Mouse (Mus musculus): ENCODE results near the gene B4galt1.

DNA sequence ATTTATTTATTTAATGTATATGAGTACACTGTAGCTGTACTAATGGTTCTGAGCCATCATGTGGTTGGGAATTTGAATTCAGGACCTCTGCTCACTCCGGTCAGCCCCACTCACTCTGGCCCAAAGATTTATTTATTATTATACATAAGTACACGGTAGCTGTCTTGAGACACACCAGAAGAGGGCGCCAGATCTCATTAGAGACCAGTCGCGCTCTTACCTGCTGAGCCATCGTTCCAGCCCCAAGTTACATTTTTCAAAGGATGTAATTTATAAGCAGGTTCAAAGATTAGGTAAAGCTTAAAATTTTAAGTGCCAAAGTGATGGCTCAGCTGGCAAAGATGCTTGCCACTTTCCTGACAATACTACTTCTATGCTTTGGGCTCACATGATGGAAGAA is 75.1 kb downstream of the B4galt1 start:
- TF ChIP-seq TAL1 (IDR thresholded peaks at IDR 0.05; ENCODE audit: low read length) (no peak), GATA1 (IDR thresholded peaks at IDR 0.05; ENCODE audit: low read length) (no peak)

All from erythroblast, embryonic 14.5 days (primary cell).